Mouse (Mus musculus): ENCODE results near the gene Gm20422. TPM values are rescaled to one million over a fixed set of nuclear protein-coding genes. Genes with fewer than 3 reads are reported as not detected.

The Gm20422 gene
- polyA plus RNA-seq, 1 experiment = not detected

DNA sequence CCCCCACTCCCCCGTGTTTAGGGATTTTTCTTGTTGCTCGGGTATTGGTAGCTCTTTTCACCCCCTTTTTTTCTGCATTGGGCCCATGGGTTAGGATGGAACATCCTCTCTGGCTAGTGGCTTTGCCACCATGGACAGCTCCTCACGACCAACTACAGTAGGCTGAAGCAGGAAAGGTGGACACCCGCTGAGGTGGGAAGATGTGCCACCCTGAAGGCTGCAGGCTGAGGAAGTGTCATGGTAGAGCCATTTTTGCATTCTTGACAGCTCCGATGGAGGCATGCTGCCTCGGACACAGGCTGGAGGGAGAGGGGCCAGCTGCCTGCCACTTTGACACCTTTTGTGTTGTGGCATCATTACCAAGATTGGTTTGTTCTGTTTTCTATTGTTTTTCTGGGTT, 72.9 kb downstream of the Gm20422 start:
- DNase-seq = no peak
- TF ChIP-seq POLR2A (IDR thresholded peaks at IDR 0.05; ENCODE audit: control insufficient read depth, extremely low read depth, insufficient read depth, low read length, poor library complexity) (no peak), CTCF (IDR thresholded peaks at IDR 0.05; ENCODE audit: borderline replicate concordance, control insufficient read depth, extremely low read depth, insufficient read depth, low read length, poor library complexity) (no peak)
- no peak overlapping the region for H3K4me3 ChIP-seq (ENCODE audit: control insufficient read depth, insufficient read depth, low read length)
- H3K27ac ChIP-seq (ENCODE audit: control insufficient read depth, insufficient read depth, low read length) = no peak overlapping the region
- H3K4me1 ChIP-seq (replicated peaks; ENCODE audit: control insufficient read depth, insufficient read depth, low read length) = peaks cover 6% of the 10 kb centered on the region
- WGBS = 72% methylated on average over 6 of the region's 6 CpGs
- H3K27me3 ChIP-seq (ENCODE audit: control insufficient read depth, insufficient read depth, low read length) = no peaks in the 10 kb centered on the region
- H3K36me3 ChIP-seq (ENCODE audit: control insufficient read depth, insufficient read depth, low read length) = peaks cover 33% of the 10 kb centered on the region

Other genes with a start within 250 kb of the Gm20422 start
- 10.3 and 10.4 TPM in 2 replicates for gene Zfp868, start 149.3 kb downstream of the Gm20422 start, polyA plus RNA-seq (2012; rRNA removed)
- gene Zfp964, start 120.4 kb downstream of the Gm20422 start, polyA plus RNA-seq (2012; rRNA removed) = 0.26 and 0.27 TPM in 2 replicates
- 3.8 and 4.1 TPM in 2 replicates for gene Zfp869, start 64.2 kb downstream of the Gm20422 start, polyA plus RNA-seq (2012; rRNA removed)
- 2.1 and 3.3 TPM in 2 replicates for gene Zfp963, start 24.9 kb downstream of the Gm20422 start, polyA plus RNA-seq (2012; rRNA removed)
- 213 and 231 TPM in 2 replicates for gene Atp13a1, start 16.3 kb upstream of the Gm20422 start, polyA plus RNA-seq (2012; rRNA removed)
- gene Zfp866, start 16.3 kb upstream of the Gm20422 start, polyA plus RNA-seq (2012; rRNA removed) = 24.4 and 25.6 TPM in 2 replicates
- 169 and 195 TPM in 2 replicates for gene Gmip, start 33.8 kb upstream of the Gm20422 start, polyA plus RNA-seq (2012; rRNA removed)
- 10.3 and 12.0 TPM in 2 replicates for gene Lpar2, start 47.5 kb upstream of the Gm20422 start, polyA plus RNA-seq (2012; rRNA removed)
- gene Pbx4, start 57.6 kb upstream of the Gm20422 start, polyA plus RNA-seq (2012; rRNA removed) = 29.0 and 34.2 TPM in 2 replicates
- gene Cilp2, start 112.8 kb upstream of the Gm20422 start, polyA plus RNA-seq (2012; rRNA removed) = 0.75 and 2.2 TPM in 2 replicates
- gene Tssk6, start 127.3 kb upstream of the Gm20422 start, polyA plus RNA-seq (2012; rRNA removed) = 1.3 and 1.8 TPM in 2 replicates
- gene Ndufa13, start 127.7 kb upstream of the Gm20422 start, polyA plus RNA-seq (2012; rRNA removed) = 120 and 150 TPM in 2 replicates
- gene Yjefn3, start 127.8 kb upstream of the Gm20422 start, polyA plus RNA-seq (2012; rRNA removed) = 8.0 and 11.7 TPM in 2 replicates
- gene Gatad2a, start 221.5 kb upstream of the Gm20422 start, polyA plus RNA-seq (2012; rRNA removed) = 84.5 and 116 TPM in 2 replicates